15 mouse cellular contexts compared by ENCODE assay signal in the genomic region with DNA sequence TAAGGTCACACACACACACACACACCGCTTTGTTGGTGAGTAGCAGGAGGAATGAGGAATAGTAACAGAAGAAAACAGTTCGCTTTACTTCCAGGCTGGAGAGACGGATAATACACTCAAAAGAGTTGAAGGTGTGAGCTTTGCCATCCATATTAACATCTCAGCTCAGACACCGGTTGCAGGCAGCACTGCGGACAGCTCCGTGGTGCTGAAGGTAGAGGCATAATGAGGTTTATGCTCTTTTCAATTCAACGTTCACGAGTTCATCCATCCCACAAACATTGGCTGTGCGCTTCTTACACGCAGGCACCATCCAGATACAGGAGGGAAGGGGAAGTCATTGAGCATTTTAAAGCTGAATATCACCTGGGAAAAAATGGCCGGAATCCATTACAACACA. TPM values are rescaled to one million over a fixed set of nuclear protein-coding genes. Genes with fewer than 3 reads are reported as not detected.
DNase-seq lines count a peak whose midpoint lies in the region; ATAC-seq and TF ChIP-seq lines count a peak whose summit lies in the region.
"Had no signal": no experiment of that assay in that cellular context is flagged by ENCODE, and none has a peak within 500 bp of the region (broad histone marks: within the 10 kb centered on the region; RNA-seq: fewer than 3 reads in every experiment).

No protein-coding gene starts in this region.

- H3K27me3 ChIP-seq in lung, embryonic 14.5 days (ENCODE audit: insufficient read depth, low read length) = no peaks in the 10 kb centered on the region
- H3K27me3 ChIP-seq in myocyte (ENCODE audit: control insufficient read depth, insufficient read depth, insufficient read length) = no peaks in the 10 kb centered on the region
- H3K27me3 ChIP-seq: limb, embryonic 12.5 days; megakaryocyte, embryonic 14.5 days had no signal

- no peaks in the 10 kb centered on the region for H3K9me3 ChIP-seq in lung, embryonic 14.5 days (ENCODE audit: low read depth, low read length)
- H3K9me3 ChIP-seq: forebrain, embryonic 12.5 days; limb, embryonic 12.5 days; megakaryocyte, embryonic 14.5 days had no signal

- no peaks in the 10 kb centered on the region for H3K36me3 ChIP-seq in lung, embryonic 14.5 days (ENCODE audit: insufficient read depth)
- H3K36me3 ChIP-seq in myocyte (ENCODE audit: control insufficient read depth, insufficient read depth) = no peaks in the 10 kb centered on the region
- H3K36me3 ChIP-seq: forebrain, embryonic 12.5 days; limb, embryonic 12.5 days had no signal

- no peak overlapping the region for H3K4me3 ChIP-seq in lung, embryonic 14.5 days (ENCODE audit: low read depth, low read length)
- H3K4me3 ChIP-seq in lung, adult 2 months (replicated peaks; ENCODE audit: extremely low read depth, low read depth, low read length) = no peak overlapping the region
- no peak overlapping the region for H3K4me3 ChIP-seq in myocyte
- no peak overlapping the region for H3K4me3 ChIP-seq in left cerebral cortex, adult 2 months
- H3K4me3 ChIP-seq: forebrain, embryonic 12.5 days; limb, embryonic 12.5 days; megakaryocyte, embryonic 14.5 days had no signal

- TF ChIP-seq POLR2A in lung, adult 2 months (IDR thresholded peaks at IDR 0.05; ENCODE audit: borderline replicate concordance, extremely low read depth, low read depth, low read length) = no peak
- TF ChIP-seq POLR2A in myocyte (IDR thresholded peaks at IDR 0.05; ENCODE audit: insufficient read length, low read depth) = no peak

- H3K4me1 ChIP-seq in lung, embryonic 14.5 days (ENCODE audit: insufficient read depth) = no peaks in the 10 kb centered on the region
- H3K4me1 ChIP-seq in lung, adult 2 months (ENCODE audit: control insufficient read depth, insufficient read depth, low read length) = no peaks in the 10 kb centered on the region
- H3K4me1 ChIP-seq: forebrain, embryonic 12.5 days; limb, embryonic 12.5 days had no signal

- no peak overlapping the region for H3K4me2 ChIP-seq in lung, embryonic 14.5 days
- H3K4me2 ChIP-seq in myocyte (ENCODE audit: low read depth) = no peak overlapping the region
- H3K4me2 ChIP-seq: forebrain, embryonic 12.5 days; limb, embryonic 12.5 days had no signal

- no peak for ATAC-seq in lung, embryonic 14.5 days (ENCODE audit: insufficient read depth)

- intact Hi-C loops in left cerebral cortex, adult 2 months (cut with DNase I) = no loop called here

- no peak overlapping the region for H3K27ac ChIP-seq in lung, embryonic 14.5 days (ENCODE audit: low read depth)
- H3K27ac ChIP-seq in left cerebral cortex, adult 2 months = no peak overlapping the region
- H3K27ac ChIP-seq: forebrain, embryonic 12.5 days; limb, embryonic 12.5 days had no signal

- 19% methylated on average over 11 of the region's 11 CpGs for WGBS in lung, embryonic 14.5 days
- WGBS in lung, adult 2 months = 30% methylated on average over 11 of the region's 11 CpGs

- peak; percentile 6 to 22 for DNase-seq in adrenal gland, postnatal 36 days
- DNase-seq in adrenal gland, adult 18-20 months (ENCODE audit: low spot score in 2 of 2) = no peak
- peak; percentile 79 for DNase-seq in lung, embryonic 14.5 days
- DNase-seq in lung, adult 2 months = no peak
- DNase-seq in c-Kit-positive CD71-negative TER-119-negative erythroid progenitor cells, embryonic 14.5 days (ENCODE audit: low read depth) = peak; percentile 10
- DNase-seq in left cerebral cortex, adult 2 months (ENCODE audit: extremely low spot score in 1 of 2, low spot score in 2 of 2) = no peak
- no peak for DNase-seq in urinary bladder, postnatal 14 days (ENCODE audit: low spot score)
- DNase-seq: adrenal gland, adult 2 months; cerebellum, postnatal 25 days; kidney, adult 8-10 months had no signal

- no peaks in the 10 kb centered on the region for H3K79me2 ChIP-seq in myocyte (ENCODE audit: control insufficient read depth, insufficient read depth)

- TF ChIP-seq CTCF in lung, embryonic 14.5 days (IDR thresholded peaks at IDR 0.05; ENCODE audit: low read depth) = no peak
- TF ChIP-seq CTCF in lung, adult 2 months (IDR thresholded peaks at IDR 0.05; ENCODE audit: insufficient read depth, low read length) = no peak
- no peak for TF ChIP-seq CTCF in left cerebral cortex, adult 2 months (IDR thresholded peaks at IDR 0.05)

- no peak overlapping the region for H3ac ChIP-seq in myocyte (ENCODE audit: control insufficient read depth, insufficient read length)

- H3K9ac ChIP-seq in lung, embryonic 14.5 days = no peak overlapping the region
- H3K9ac ChIP-seq: forebrain, embryonic 12.5 days; limb, embryonic 12.5 days had no signal

TF ChIP-seq in myocyte, 11 proteins besides CTCF, POLR2A, EP300 and RAD21:
- TF ChIP-seq TCF3 (IDR thresholded peaks at IDR 0.05; ENCODE audit: insufficient read length, low read depth) (no peak), REST (IDR thresholded peaks at IDR 0.05; ENCODE audit: insufficient read depth, insufficient read length) (peak; percentile 90), TCF12 (IDR thresholded peaks at IDR 0.05; ENCODE audit: insufficient read depth, poor library complexity, severe bottlenecking) (no peak), SRF (IDR thresholded peaks at IDR 0.05; ENCODE audit: control insufficient read depth, insufficient read length, low read depth) (no peak), CEBPB (IDR thresholded peaks at IDR 0.05; ENCODE audit: insufficient read depth, poor library complexity, severe bottlenecking) (no peak)
TF ChIP-seq in myocyte: peak in this region for 1.

RNA-seq across cellular contexts. Expression of a gene that starts 41.2 kb away (rescaled TPM):
- total RNA-seq in adrenal gland, postnatal 36 days (2021) = under 1 TPM; 0.30 to 0.93 TPM
- total RNA-seq in adrenal gland, adult 18-20 months (2021) = under 1 TPM; 0.70 TPM
- polyA plus RNA-seq in lung, embryonic 14.5 days (2014; fragmentation: Nextera tagmentation; extraction: Ambion mirVana) = 0.72 and 0.97 TPM in 2 replicates
- polyA plus RNA-seq in lung, adult 2 months (2012; rRNA removed) = 0.06 and 0.12 TPM in 2 replicates
- not detected for polyA plus RNA-seq in myocyte (2012; fragmentation: generic; extraction: Trizol)
- 10 to 100 TPM; 62.9 to 72.8 TPM for total RNA-seq in left cerebral cortex, adult 2 months (2021)
- polyA plus RNA-seq: C2C12 had no signal

RNA-seq across cellular contexts. Expression of a gene that starts 45.7 kb away (rescaled TPM):
- 10 to 100 TPM; 25.8 to 32.0 TPM for total RNA-seq in adrenal gland, postnatal 36 days (2021)
- total RNA-seq in adrenal gland, adult 18-20 months (2021) = 10 to 100 TPM; 23.8 to 26.9 TPM
- 20.8 and 22.5 TPM in 2 replicates for polyA plus RNA-seq in lung, embryonic 14.5 days (2014; fragmentation: Nextera tagmentation; extraction: Ambion mirVana)
- 3.8 and 4.8 TPM in 2 replicates for polyA plus RNA-seq in lung, adult 2 months (2012; rRNA removed)
- 3.8 TPM for polyA plus RNA-seq in myocyte (2012; fragmentation: generic; extraction: Trizol)
- 10 to 100 TPM; 24.8 to 27.5 TPM for total RNA-seq in left cerebral cortex, adult 2 months (2021)

Comparison
In these comparisons a context has a peak if more than half of its experiments do, and no peak if none do; other contexts are left out.
1. DNase-seq: peak in adrenal gland, postnatal 36 days (2 of 2), lung, embryonic 14.5 days (single experiment) and c-Kit-positive CD71-negative TER-119-negative erythroid progenitor cells, embryonic 14.5 days (single experiment); none in adrenal gland, adult 18-20 months (0 of 2), lung, adult 2 months (single experiment), left cerebral cortex, adult 2 months (0 of 2) and urinary bladder, postnatal 14 days (single experiment).
2. RNA of a gene that starts 41.2 kb away (total RNA-seq): 62.9 to 72.8 TPM in left cerebral cortex, adult 2 months; 0.30 to 0.93 TPM in adrenal gland, postnatal 36 days and 0.70 TPM in adrenal gland, adult 18-20 months; every median in the first group is over 10 times any median in the second.